Mouse (Mus musculus) liver, embryonic 14.5 days (tissue): ENCODE data around the gene Rln1. TPM values are rescaled to one million over a fixed set of nuclear protein-coding genes. Genes with fewer than 3 reads are reported as not detected.

ENCODE experiments used
- ATAC-seq: fragments of 200-750 bp; cut with Nextera tagmentation; 2 replicates; pipeline ENCODE4 v1.8.0; 2017; ENCODE audit warnings: moderate number of reproducible peaks, mild to moderate bottlenecking, moderate library complexity; ENCODE audit not compliant: insufficient read depth
- DNase-seq, 3 experiments: peaks; one replicate each; pipeline ENCODE4 v3.0.0-alpha.2; 2012 to 2013; ENCODE audit warnings: low read depth in 3 of 3, low spot score in 3 of 3
- H3K27ac ChIP-seq: fragments of 300-500 bp; sonication (generic); 2 replicates; pipeline ENCODE4 v1.5.1; 2014; ENCODE audit warnings: moderate library complexity, mild to moderate bottlenecking, control low read depth, inconsistent platforms
- H3K27me3 ChIP-seq: fragments of 300-500 bp; sonication (generic); 2 replicates; pipeline ENCODE4 v1.6.1; 2014; ENCODE audit warnings: mild to moderate bottlenecking, low read length, moderate library complexity; ENCODE audit not compliant: control insufficient read depth, insufficient read depth
- H3K36me3 ChIP-seq: fragments of 300-500 bp; sonication (generic); replicated peaks from 2 replicates; pipeline ENCODE4 v1.6.1; 2014; ENCODE audit warnings: low read depth; ENCODE audit not compliant: control insufficient read depth, insufficient read depth
- H3K4me1 ChIP-seq, 2 experiments: fragments of 200-500 bp in 1 of 2; fragments of 300-500 bp in 1 of 2; sonication (generic) in 1 of 2; replicated peaks; 2 replicates each; pipeline ENCODE4 v1.6.1; 2012 to 2014; ENCODE audit warnings: antibody characterized with exemption in 1 of 2, inconsistent platforms in 1 of 2, low read length in 1 of 2; ENCODE audit not compliant: control insufficient read depth in 2 of 2, insufficient read depth in 2 of 2
- H3K4me2 ChIP-seq: fragments of 300-500 bp; sonication (generic); 2 replicates; pipeline ENCODE4 v1.6.1; 2014; ENCODE audit warnings: low read depth, mild to moderate bottlenecking, control low read depth, moderate library complexity
- H3K4me3 ChIP-seq, 2 experiments: fragments of 200-500 bp in 1 of 2; fragments of 300-500 bp in 1 of 2; sonication (generic) in 1 of 2; 2 replicates each; pipeline ENCODE4 v1.5.1; 2012 to 2014; ENCODE audit warnings: low read depth in 2 of 2, low read length in 2 of 2, mild to moderate bottlenecking in 2 of 2, control low read depth in 1 of 2, inconsistent platforms in 1 of 2, moderate library complexity in 1 of 2; ENCODE audit not compliant: insufficient read depth in 1 of 2
- H3K9ac ChIP-seq: fragments of 300-500 bp; sonication (generic); replicated peaks from 2 replicates; pipeline ENCODE4 v1.6.1; 2014; ENCODE audit warnings: mild to moderate bottlenecking, control low read depth, moderate library complexity
- H3K9me3 ChIP-seq: fragments of 300-500 bp; sonication (generic); 2 replicates; pipeline ENCODE4 v1.6.1; 2016; ENCODE audit warnings: low read length, mixed read lengths; ENCODE audit not compliant: control insufficient read depth
- CTCF ChIP-seq: IDR thresholded peaks from 2 replicates; pipeline ENCODE4 v1.5.1; 2016; ENCODE audit warnings: antibody characterized with exemption, low read depth, control low read depth
- EP300 ChIP-seq: IDR thresholded peaks from 2 replicates; pipeline ENCODE4 v1.6.1; 2016; ENCODE audit warnings: antibody characterized with exemption, low read depth
- WGBS: fragments of 180-500 bp; shearing (Covaris S2); extraction: QIAGEN DNeasy Blood & Tissue Kit; methylation state at CpG from one replicate; pipeline ENCODE4 v1.1.7; 2014; ENCODE audit not compliant: insufficient replicate concordance; 5-methylcytosine and 5-hydroxymethylcytosine counted together
- polyA plus RNA-seq, 2 experiments: library from polyadenylated mRNA; depleted of rRNA in 1 of 2; stranded (reverse) in 1 of 2; unstranded in 1 of 2; fragments of >200 nt; fragmentation: Nextera tagmentation in 1 of 2; extraction: Ambion mirVana in 1 of 2; gene quantifications; 2 replicates each; pipeline versions ENCODE4 v1.2.1 to v1.2.3; 2012 to 2014

Rln1 gene
- polyA plus RNA-seq, 2 experiments: not detected

GRCm38 (mm10) chr19:29311791-29312190 is 22.7 kb downstream of the Rln1 start:
- DNase-seq: no peak
- Histone ChIP-seq H3K9ac (no peak overlapping the region), H3K27me3 (no peaks in the 10 kb centered on the region), H3K4me2 (no peak overlapping the region), H3K27ac (no peak overlapping the region), H3K9me3 (no peaks in the 10 kb centered on the region), H3K4me1 (no peaks in the 10 kb centered on the region), H3K36me3 (peaks cover 42% of the 10 kb centered on the region), H3K4me3 (no peak overlapping the region)
- TF ChIP-seq CTCF: no peak
- TF ChIP-seq EP300: no peak
- no peak for ATAC-seq
- WGBS: 89% methylated on average over 8 of the region's 8 CpGs

GRCm38 (mm10) chr19:29308832-29309231 is 25.6 kb downstream of the Rln1 start:
- ATAC-seq (no peak), DNase-seq (no peak)
- Histone ChIP-seq H3K4me3 (no peak overlapping the region), H3K4me1 (no peaks in the 10 kb centered on the region), H3K27me3 (no peaks in the 10 kb centered on the region), H3K9me3 (no peaks in the 10 kb centered on the region), H3K4me2 (no peak overlapping the region), H3K36me3 (peaks cover 45% of the 10 kb centered on the region), H3K27ac (no peak overlapping the region), H3K9ac (no peak overlapping the region)
- TF ChIP-seq EP300: no peak
- no peak for TF ChIP-seq CTCF

DNA sequence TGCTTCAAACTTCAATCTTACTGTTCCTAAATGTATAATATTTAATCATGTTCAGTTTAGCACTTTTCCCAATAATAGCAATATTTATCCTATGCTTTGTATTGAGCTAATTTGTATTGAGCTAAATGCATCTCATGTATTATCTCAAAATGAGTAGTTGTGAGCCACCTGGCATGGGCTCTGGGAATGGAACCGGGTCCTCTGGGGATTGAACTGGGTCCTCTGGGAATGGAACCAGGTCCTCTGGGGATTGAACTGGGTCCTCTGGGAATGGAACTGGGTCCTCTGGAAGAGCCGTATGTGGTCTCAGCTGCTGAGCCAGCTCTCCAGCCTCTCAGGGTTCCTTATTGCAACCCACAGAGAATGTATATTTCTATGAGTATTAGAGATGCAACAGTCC is 32.4 kb downstream of the Rln1 start:
- no peak for TF ChIP-seq CTCF
- no peak for TF ChIP-seq EP300
- Histone ChIP-seq H3K36me3 (peaks cover 53% of the 10 kb centered on the region), H3K4me3 (no peak overlapping the region), H3K9ac (no peak overlapping the region), H3K4me2 (no peak overlapping the region), H3K27me3 (no peaks in the 10 kb centered on the region), H3K4me1 (no peaks in the 10 kb centered on the region), H3K9me3 (no peaks in the 10 kb centered on the region), H3K27ac (no peak overlapping the region)
- ATAC-seq (no peak), DNase-seq (no peak)
- 91% methylated on average over 2 of the region's 2 CpGs for WGBS

DNA sequence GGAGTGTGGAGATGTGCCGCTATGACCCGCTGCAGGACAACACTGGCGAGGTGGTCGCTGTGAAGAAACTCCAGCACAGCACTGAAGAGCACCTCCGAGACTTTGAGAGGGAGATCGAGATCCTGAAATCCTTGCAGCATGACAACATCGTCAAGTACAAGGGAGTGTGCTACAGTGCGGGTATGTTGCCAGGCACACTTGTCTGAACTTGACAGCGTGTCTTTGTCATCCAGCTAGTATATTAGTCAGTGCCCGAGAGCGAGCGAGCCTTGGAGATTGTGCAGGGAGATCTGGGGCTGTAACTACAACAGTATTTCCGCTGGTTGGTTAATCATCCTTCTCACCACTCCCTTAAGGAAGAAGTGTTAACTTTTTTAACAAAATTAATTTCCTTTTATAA is 33.6 kb downstream of the Rln1 start:
- H3K9ac ChIP-seq: no peak overlapping the region
- no peak for DNase-seq
- WGBS: 90% methylated on average over 13 of the region's 13 CpGs
- H3K36me3 ChIP-seq: peaks cover 55% of the 10 kb centered on the region
- H3K27ac ChIP-seq: no peak overlapping the region
- H3K27me3 ChIP-seq: no peaks in the 10 kb centered on the region
- no peaks in the 10 kb centered on the region for H3K9me3 ChIP-seq
- ATAC-seq: no peak
- H3K4me3 ChIP-seq: no peak overlapping the region
- H3K4me1 ChIP-seq: no peaks in the 10 kb centered on the region
- no peak overlapping the region for H3K4me2 ChIP-seq
- TF ChIP-seq EP300 (no peak), CTCF (no peak)

DNA sequence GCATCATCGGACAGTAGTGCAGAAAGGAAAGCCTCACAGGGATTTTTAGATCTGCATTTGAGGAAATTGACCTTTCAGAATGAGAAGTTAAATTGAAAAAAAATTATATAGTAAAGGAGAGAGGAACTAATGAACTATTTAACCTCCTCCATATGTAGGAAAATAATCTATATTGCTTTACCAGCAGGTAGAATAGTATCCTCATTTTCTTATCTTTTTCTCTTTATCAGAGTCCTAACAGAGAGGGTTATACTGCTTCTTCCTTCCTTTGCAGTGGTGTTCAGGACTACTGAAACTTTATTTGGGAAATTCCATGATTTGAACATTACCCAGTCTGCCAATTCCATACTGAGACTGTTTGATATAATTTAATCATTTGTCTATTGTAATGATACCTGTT is 37.1 kb downstream of the Rln1 start:
- WGBS: 88% methylated on average over 1 of the region's 1 CpGs
- Histone ChIP-seq H3K9me3 (no peaks in the 10 kb centered on the region), H3K27ac (no peak overlapping the region), H3K9ac (no peak overlapping the region), H3K27me3 (no peaks in the 10 kb centered on the region), H3K4me2 (no peak overlapping the region), H3K4me1 (no peaks in the 10 kb centered on the region), H3K36me3 (peaks cover 53% of the 10 kb centered on the region), H3K4me3 (no peak overlapping the region)
- no peak for ATAC-seq
- TF ChIP-seq CTCF (no peak), EP300 (no peak)
- no peak for DNase-seq

- peaks cover 57% of the 10 kb centered on the region for H3K36me3 ChIP-seq
- H3K4me1 ChIP-seq: no peaks in the 10 kb centered on the region
- DNase-seq (no peak), ATAC-seq (no peak)
- no peak for TF ChIP-seq CTCF
- TF ChIP-seq EP300: no peak
- H3K4me2 ChIP-seq: no peak overlapping the region
- no peak overlapping the region for H3K27ac ChIP-seq
- no peak overlapping the region for H3K9ac ChIP-seq
- no peaks in the 10 kb centered on the region for H3K9me3 ChIP-seq
- H3K27me3 ChIP-seq: no peaks in the 10 kb centered on the region
- H3K4me3 ChIP-seq: no peak overlapping the region
Observed at GRCm38 (mm10) chr19:29296166-29296565, 38.3 kb downstream of the Rln1 start.
